ENCODE assay signal across 12 mouse cellular contexts in genomic region chr5:114345538-114345937, GRCm38 (mm10). TPM values are rescaled to one million over a fixed set of nuclear protein-coding genes. Genes with fewer than 3 reads are reported as not detected.
A peak's percentile ranks its signal among the peaks of the same experiment; 100 is the strongest.
DNase-seq lines count a peak whose midpoint lies in the region; ATAC-seq and TF ChIP-seq lines count a peak whose summit lies in the region.
"Had no signal": no experiment of that assay in that cellular context is flagged by ENCODE, and none has a peak within 500 bp of the region (broad histone marks: within the 10 kb centered on the region; RNA-seq: fewer than 3 reads in every experiment).

No protein-coding gene starts in this region.

- no peaks in the 10 kb centered on the region for H3K4me1 ChIP-seq in embryonic facial prominence, embryonic 11.5 days (ENCODE audit: control insufficient read depth, insufficient read depth, low read length)
- H3K4me1 ChIP-seq in embryonic facial prominence, embryonic 10.5 days: peaks cover 10% of the 10 kb centered on the region; the same call in 1 of the 2 replicates
- peaks cover 4% of the 10 kb centered on the region; the same call in 1 of the 2 replicates for H3K4me1 ChIP-seq in liver, embryonic 13.5 days (replicated peaks)
- no peaks in the 10 kb centered on the region for H3K4me1 ChIP-seq in forebrain, postnatal 0 days (ENCODE audit: insufficient read depth)
- H3K4me1 ChIP-seq: neural tube, embryonic 12.5 days had no signal

- no peak overlapping the region for H3K27ac ChIP-seq in embryonic facial prominence, embryonic 11.5 days (replicated peaks; ENCODE audit: low read depth, low read length)
- H3K27ac ChIP-seq in embryonic facial prominence, embryonic 10.5 days (replicated peaks): no peak overlapping the region
- no peak overlapping the region for H3K27ac ChIP-seq in liver, embryonic 13.5 days
- no peak overlapping the region for H3K27ac ChIP-seq in forebrain, postnatal 0 days (ENCODE audit: low read depth, low read length)
- H3K27ac ChIP-seq: neural tube, embryonic 12.5 days had no signal

- DNase-seq in embryonic facial prominence, embryonic 11.5 days (ENCODE audit: low spot score): peak; percentile 23
- DNase-seq in embryonic facial prominence, embryonic 10.5 days (ENCODE audit: low spot score): no peak
- DNase-seq in A20 (ENCODE audit: low read depth, low spot score): peak; percentile 54
- peak; percentile 44 for DNase-seq in c-Kit-negative CD71-positive TER-119-positive erythroid progenitor cells, embryonic 14.5 days (ENCODE audit: low read depth, low spot score)
- peak; percentile 57 for DNase-seq in liver, embryonic 13.5 days
- DNase-seq in forebrain, postnatal 0 days: no peak
- no peak for DNase-seq in Muller cell, postnatal 12 days (ENCODE audit: inconsistent ontology term)
- no peak for DNase-seq in cerebellum, adult 8-10 months
- DNase-seq: heart, postnatal 10 days; lung, adult 2 months had no signal

- H3K9me3 ChIP-seq in embryonic facial prominence, embryonic 11.5 days (replicated peaks; ENCODE audit: control insufficient read depth, low read length): no peaks in the 10 kb centered on the region
- no peaks in the 10 kb centered on the region for H3K9me3 ChIP-seq in embryonic facial prominence, embryonic 10.5 days
- no peaks in the 10 kb centered on the region for H3K9me3 ChIP-seq in liver, embryonic 13.5 days (replicated peaks)
- no peaks in the 10 kb centered on the region for H3K9me3 ChIP-seq in forebrain, postnatal 0 days (ENCODE audit: low read length)
- H3K9me3 ChIP-seq: neural tube, embryonic 12.5 days had no signal

- no peak for ATAC-seq in embryonic facial prominence, embryonic 11.5 days (replicated peaks; ENCODE audit: insufficient number of reproducible peaks, low FRiP score, low TSS enrichment, low read depth)
- peak; percentile 77 for ATAC-seq in liver, embryonic 13.5 days (ENCODE audit: low read depth)
- ATAC-seq in forebrain, postnatal 0 days: no peak

- no peak for TF ChIP-seq CTCF in forebrain, postnatal 0 days (IDR thresholded peaks at IDR 0.05; ENCODE audit: low read depth)

- 62% methylated on average over 3 of the region's 3 CpGs for WGBS in embryonic facial prominence, embryonic 11.5 days
- WGBS in embryonic facial prominence, embryonic 10.5 days: 63% methylated on average over 3 of the region's 3 CpGs
- 30% methylated on average over 3 of the region's 3 CpGs for WGBS in liver, embryonic 13.5 days (ENCODE audit: insufficient replicate concordance)
- 59% methylated on average over 3 of the region's 3 CpGs for WGBS in forebrain, postnatal 0 days

- H3K36me3 ChIP-seq in embryonic facial prominence, embryonic 11.5 days (replicated peaks; ENCODE audit: control insufficient read depth, insufficient read depth, low read depth, low read length): no peaks in the 10 kb centered on the region
- H3K36me3 ChIP-seq in embryonic facial prominence, embryonic 10.5 days (replicated peaks): no peaks in the 10 kb centered on the region
- H3K36me3 ChIP-seq in liver, embryonic 13.5 days: no peaks in the 10 kb centered on the region
- no peaks in the 10 kb centered on the region for H3K36me3 ChIP-seq in forebrain, postnatal 0 days (ENCODE audit: insufficient read depth)
- H3K36me3 ChIP-seq: neural tube, embryonic 12.5 days had no signal

- H3K27me3 ChIP-seq in embryonic facial prominence, embryonic 11.5 days (ENCODE audit: control insufficient read depth, insufficient read depth, low read length): no peaks in the 10 kb centered on the region
- no peaks in the 10 kb centered on the region for H3K27me3 ChIP-seq in embryonic facial prominence, embryonic 10.5 days (replicated peaks; ENCODE audit: low read depth, poor library complexity, severe bottlenecking)
- H3K27me3 ChIP-seq in liver, embryonic 13.5 days: no peaks in the 10 kb centered on the region
- H3K27me3 ChIP-seq in forebrain, postnatal 0 days (ENCODE audit: insufficient read depth, low read length): no peaks in the 10 kb centered on the region
- H3K27me3 ChIP-seq: neural tube, embryonic 12.5 days had no signal

- no peak overlapping the region for H3K4me3 ChIP-seq in embryonic facial prominence, embryonic 11.5 days (ENCODE audit: low read depth, low read length)
- H3K4me3 ChIP-seq in embryonic facial prominence, embryonic 10.5 days: no peak overlapping the region
- H3K4me3 ChIP-seq in liver, embryonic 13.5 days (replicated peaks): no peak overlapping the region
- no peak overlapping the region for H3K4me3 ChIP-seq in forebrain, postnatal 0 days (ENCODE audit: low read depth, low read length)
- H3K4me3 ChIP-seq: neural tube, embryonic 12.5 days had no signal

- no peak overlapping the region for H3K4me2 ChIP-seq in embryonic facial prominence, embryonic 11.5 days (ENCODE audit: low read depth, low read length)
- H3K4me2 ChIP-seq in liver, embryonic 13.5 days: no peak overlapping the region
- H3K4me2 ChIP-seq in forebrain, postnatal 0 days (ENCODE audit: low read depth): no peak overlapping the region
- H3K4me2 ChIP-seq: midbrain, embryonic 11.5 days; neural tube, embryonic 12.5 days had no signal

- H3K9ac ChIP-seq in embryonic facial prominence, embryonic 11.5 days (replicated peaks; ENCODE audit: low read length): no peak overlapping the region
- no peak overlapping the region for H3K9ac ChIP-seq in liver, embryonic 13.5 days
- no peak overlapping the region for H3K9ac ChIP-seq in forebrain, postnatal 0 days
- H3K9ac ChIP-seq: neural tube, embryonic 12.5 days had no signal

RNA-seq across cellular contexts. Expression of gene Kctd10, which starts 34.8 kb away (rescaled TPM):
- polyA plus RNA-seq in embryonic facial prominence, embryonic 11.5 days (2014; fragmentation: Nextera tagmentation; extraction: Ambion mirVana): 110 TPM in 2 replicates
- 112 and 116 TPM in 2 replicates for polyA plus RNA-seq in embryonic facial prominence, embryonic 10.5 days (2016; fragmentation: Nextera tagmentation; extraction: Ambion mirVana)
- polyA plus RNA-seq in liver, embryonic 13.5 days (2015; fragmentation: Nextera tagmentation; extraction: Ambion mirVana): 23.3 and 26.1 TPM in 2 replicates
- 61.6 and 63.0 TPM in 2 replicates for total RNA-seq in forebrain, postnatal 0 days (2014; rRNA removed)
- 69.7 and 74.1 TPM in 2 replicates for polyA plus RNA-seq in forebrain, postnatal 0 days (2015; fragmentation: Nextera tagmentation; extraction: Ambion mirVana)

RNA-seq across cellular contexts. Expression of gene Ube3b, which starts 34.9 kb away (rescaled TPM):
- 42.3 and 44.9 TPM in 2 replicates for polyA plus RNA-seq in embryonic facial prominence, embryonic 11.5 days (2014; fragmentation: Nextera tagmentation; extraction: Ambion mirVana)
- 54.3 and 54.8 TPM in 2 replicates for polyA plus RNA-seq in embryonic facial prominence, embryonic 10.5 days (2016; fragmentation: Nextera tagmentation; extraction: Ambion mirVana)
- polyA plus RNA-seq in liver, embryonic 13.5 days (2015; fragmentation: Nextera tagmentation; extraction: Ambion mirVana): 14.5 and 16.2 TPM in 2 replicates
- 45.1 and 46.8 TPM in 2 replicates for total RNA-seq in forebrain, postnatal 0 days (2014; rRNA removed)
- polyA plus RNA-seq in forebrain, postnatal 0 days (2015; fragmentation: Nextera tagmentation; extraction: Ambion mirVana): 31.0 and 35.2 TPM in 2 replicates

RNA-seq across cellular contexts. Expression of gene Myo1h, which starts 56.6 kb away (rescaled TPM):
- polyA plus RNA-seq in embryonic facial prominence, embryonic 11.5 days (2014; fragmentation: Nextera tagmentation; extraction: Ambion mirVana): 0.38 and 1.2 TPM in 2 replicates
- polyA plus RNA-seq in embryonic facial prominence, embryonic 10.5 days (2016; fragmentation: Nextera tagmentation; extraction: Ambion mirVana): 0.94 and 1.2 TPM in 2 replicates
- polyA plus RNA-seq in liver, embryonic 13.5 days (2015; fragmentation: Nextera tagmentation; extraction: Ambion mirVana): 0.16 and 0.22 TPM in 2 replicates
- total RNA-seq in forebrain, postnatal 0 days (2014; rRNA removed): 0.67 and 0.77 TPM in 2 replicates
- polyA plus RNA-seq in forebrain, postnatal 0 days (2015; fragmentation: Nextera tagmentation; extraction: Ambion mirVana): 0.44 and 0.63 TPM in 2 replicates

Comparison
In these comparisons a context has a peak if more than half of its experiments do, and no peak if none do; other contexts are left out.
1. DNase-seq: peak in embryonic facial prominence, embryonic 11.5 days (single experiment), A20 (single experiment), c-Kit-negative CD71-positive TER-119-positive erythroid progenitor cells, embryonic 14.5 days (single experiment) and liver, embryonic 13.5 days (single experiment); none in embryonic facial prominence, embryonic 10.5 days (single experiment), forebrain, postnatal 0 days (single experiment), Muller cell, postnatal 12 days (single experiment) and cerebellum, adult 8-10 months (single experiment).